Mouse (Mus musculus) heart, postnatal 4 days (tissue): Measurements from ENCODE around the gene Bag1. TPM values are rescaled to one million over a fixed set of nuclear protein-coding genes. Genes with fewer than 3 reads are reported as not detected.

Experiments
- microRNA-seq, 2 experiments: library from miRNA; unstranded; fragments of <30 nt; microRNA quantifications; one replicate each; pipeline ENCODE4 v1.2.0; 2021 to 2022
- total RNA-seq, 2 experiments: library from RNA; stranded (reverse); gene quantifications; 2 replicates each; pipeline ENCODE4 v1.2.3; 2021

Bag1 gene
- total RNA-seq, 2 experiments from 2014 or later, result 196 to 204 TPM

Small RNA genes lying within 50 kb of the gene (microRNA-seq; reads per million reads assigned to microRNA genes)
- 0.35 to 0.41 reads per million in 2 experiments for gene Mir3094

Other genes with a start within 250 kb of the Bag1 start
- 10 to 100 TPM; 18.8 to 21.0 TPM for gene Aptx, start 245.1 kb downstream of the Bag1 start, total RNA-seq
- gene Dnaja1, start 226.1 kb downstream of the Bag1 start, total RNA-seq, result 100 to 1,000 TPM; 107 to 108 TPM
- gene Smu1, start 190.4 kb downstream of the Bag1 start, total RNA-seq, result 10 to 100 TPM; 46.6 to 49.3 TPM
- 10 to 100 TPM; 92.2 to 93.6 TPM for gene B4galt1, start 94.3 kb downstream of the Bag1 start, total RNA-seq
- 1 to 10 TPM; 2.7 to 2.8 TPM for gene Spink4, start 28.2 kb downstream of the Bag1 start, total RNA-seq
- gene Chmp5, start 113 bp upstream of the Bag1 start, total RNA-seq, result 10 to 100 TPM; 37.9 to 38.5 TPM
- gene Nfx1, start 22.6 kb upstream of the Bag1 start, total RNA-seq, result 10 to 100 TPM; 35.8 to 38.5 TPM
- gene Aqp7, start 99.8 kb upstream of the Bag1 start, total RNA-seq, result 10 to 100 TPM; 11.5 to 11.7 TPM
- under 1 TPM; 0.14 to 0.19 TPM for gene Aqp3, start 149.9 kb upstream of the Bag1 start, total RNA-seq
- gene Nol6, start 176.2 kb upstream of the Bag1 start, total RNA-seq, result 10 to 100 TPM; 22.2 to 24.9 TPM
- gene Ube2r2, start 187.4 kb upstream of the Bag1 start, total RNA-seq, result 100 to 1,000 TPM; 120 to 121 TPM